Mouse (Mus musculus) liver, postnatal 0 days (tissue): ENCODE measurements around the gene Hspb3.

Experiments
- CTCF ChIP-seq: sonication (generic); IDR thresholded peaks from 2 replicates; pipeline ENCODE4 v1.5.1; 2016; ENCODE audit warnings: antibody characterized with exemption, low read depth
- EP300 ChIP-seq: IDR thresholded peaks from 2 replicates; pipeline ENCODE4 v1.6.1; 2016; ENCODE audit warnings: antibody characterized with exemption, low read depth, mild to moderate bottlenecking

GRCm38 (mm10) chr13:113669459-113670077 lies 6.1 kb upstream of the Hspb3 start:
- peak; percentile 83 for TF ChIP-seq CTCF
- TF ChIP-seq EP300 = no peak
